Mouse (Mus musculus): ENCODE measurements at regions not wholly inside any gene's neighbourhood (a gene's known extent, or its start where the extent isn't known, plus 50 kb on each side); places are given as distances from the start of the nearest gene placed in this dataset.
A peak's percentile ranks its signal among the peaks of the same experiment; 100 is the strongest.

DNA sequence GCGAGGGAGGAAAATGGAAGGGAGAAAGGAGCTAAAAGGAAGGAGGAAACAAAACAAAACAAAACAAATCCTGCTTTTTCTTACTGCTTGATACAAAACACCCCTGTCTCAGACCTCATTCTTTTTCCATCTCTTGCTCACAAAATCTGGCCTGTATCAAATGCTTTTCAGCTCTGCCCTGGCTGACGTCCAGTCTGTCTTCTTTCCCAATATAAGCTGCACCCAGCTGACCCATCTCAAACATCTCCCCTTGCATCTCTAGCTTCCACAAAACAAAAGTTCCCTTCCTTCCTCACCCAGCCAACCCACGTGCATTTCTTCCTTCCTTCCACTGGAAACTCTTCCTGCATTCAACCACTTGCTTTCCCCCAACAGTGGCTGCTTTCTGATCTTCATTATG, 183.1 kb upstream of the Usp25 start:
- DNase-seq = no peak

DNA sequence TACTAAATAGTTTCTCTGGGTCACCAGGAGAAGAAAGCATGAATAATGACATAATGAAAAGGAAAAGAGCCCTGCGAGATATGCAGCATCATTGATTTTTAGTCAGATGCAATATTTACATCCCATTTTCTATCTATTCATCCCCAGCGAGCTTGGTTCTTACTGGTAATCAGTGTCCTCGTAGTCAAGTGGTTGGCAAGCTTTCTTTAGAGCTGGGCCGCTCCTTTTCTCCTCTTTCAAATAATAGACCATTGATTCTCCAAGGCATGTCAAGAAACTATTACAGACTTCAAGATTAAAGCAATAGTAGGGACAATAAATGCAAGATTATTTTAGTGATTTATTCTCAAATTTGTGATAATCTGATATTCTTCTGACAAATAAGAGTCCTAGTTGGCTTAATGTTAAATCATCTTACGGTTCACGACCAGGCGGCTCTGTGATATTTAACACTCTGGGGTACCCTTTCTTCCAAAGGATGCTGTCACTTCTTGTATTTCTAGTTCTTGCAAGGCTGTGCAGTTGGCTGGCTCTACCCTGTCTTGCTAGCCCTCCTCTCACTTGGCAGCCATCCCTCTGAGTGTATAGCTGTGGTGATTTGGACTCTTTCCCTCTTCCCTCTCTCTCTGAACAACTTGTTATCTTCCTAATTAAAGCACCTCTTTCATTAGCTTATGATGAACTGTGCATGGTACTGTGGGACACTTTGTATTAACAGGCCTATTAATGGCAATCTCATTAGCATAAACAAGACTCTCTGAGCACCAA, 185.6 kb upstream of the Usp25 start:
- DNase-seq = no peak

DNA sequence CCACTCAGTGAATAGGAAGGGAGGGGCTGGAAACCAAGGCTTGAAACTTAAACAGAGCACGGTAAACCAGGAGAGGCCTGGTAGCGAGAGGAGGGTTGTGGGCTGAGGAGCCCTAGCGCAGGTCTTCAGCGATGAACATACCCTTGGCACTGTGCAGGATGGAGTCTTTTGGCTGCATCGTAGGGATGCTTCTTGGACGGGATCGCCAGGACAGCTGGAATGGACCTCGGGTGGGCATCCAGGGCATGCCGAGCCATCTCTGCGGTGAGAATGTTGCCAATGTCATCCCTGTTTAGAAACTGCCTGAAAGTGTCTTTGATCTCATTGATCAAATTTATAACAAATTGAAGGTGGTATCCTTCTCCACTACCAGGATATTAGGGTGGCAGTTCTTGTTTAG, 192.2 kb upstream of the Usp25 start:
- no peak for DNase-seq

DNA sequence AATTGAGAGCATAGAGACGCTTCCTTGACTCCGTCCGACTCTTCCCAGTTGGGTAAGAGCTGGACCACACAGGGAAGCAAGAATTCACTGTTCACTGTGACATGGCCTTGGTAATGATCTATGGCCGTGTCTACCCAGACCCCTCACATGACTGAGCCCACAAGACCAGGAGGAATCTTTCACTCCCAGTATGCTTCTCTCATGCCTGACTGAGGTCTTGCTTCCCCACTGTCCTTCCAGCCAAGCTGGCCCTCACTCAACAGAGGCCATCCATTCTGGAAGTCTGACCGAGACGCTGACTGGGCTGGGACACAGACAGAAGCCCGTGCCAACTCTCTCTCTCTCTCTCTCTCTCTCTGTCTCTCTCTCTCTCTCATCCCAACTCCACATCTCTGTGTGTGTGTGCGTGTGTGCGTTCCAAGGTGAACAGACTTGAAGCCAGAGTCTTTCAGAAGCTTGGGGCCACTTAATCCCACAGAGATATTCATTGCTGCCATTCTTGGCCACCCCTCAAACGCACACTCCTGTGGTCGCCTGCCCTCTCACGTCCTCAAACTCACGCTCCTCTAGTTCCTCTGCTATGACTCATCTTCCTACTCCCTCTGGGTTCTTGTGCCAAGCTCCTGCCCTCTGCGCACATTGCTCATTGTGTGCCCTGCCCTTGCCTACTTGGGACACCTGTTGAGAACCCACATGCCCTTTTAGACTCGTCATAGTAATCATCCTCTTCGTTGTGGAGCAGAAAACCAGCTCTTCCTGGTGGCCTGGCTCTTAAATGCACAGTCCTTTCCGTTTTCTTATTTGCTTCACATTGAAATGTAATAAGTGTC, 197.2 kb upstream of the Usp25 start:
- DNase-seq = peak; percentile 12

DNA sequence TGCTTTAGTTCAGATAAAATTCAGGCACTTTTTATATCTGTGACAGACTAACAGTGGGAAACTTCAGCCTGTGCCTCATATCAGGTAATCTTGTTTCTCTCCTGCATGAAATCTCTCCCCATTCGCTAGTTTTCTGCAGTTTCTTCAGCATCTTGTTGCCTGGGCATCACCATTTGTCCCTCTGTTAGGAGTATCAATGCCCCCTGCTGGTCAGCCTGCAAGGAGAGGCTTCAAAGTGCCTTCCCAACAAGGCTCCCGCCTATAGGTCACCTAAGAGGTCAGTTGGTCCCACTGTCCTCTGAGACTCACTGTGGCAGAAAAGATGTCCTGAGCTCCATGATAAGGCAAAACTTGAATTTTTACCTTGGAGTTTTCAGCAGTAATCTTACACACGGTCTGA, 209.8 kb upstream of the Usp25 start:
- DNase-seq = peak; percentile 59

DNA sequence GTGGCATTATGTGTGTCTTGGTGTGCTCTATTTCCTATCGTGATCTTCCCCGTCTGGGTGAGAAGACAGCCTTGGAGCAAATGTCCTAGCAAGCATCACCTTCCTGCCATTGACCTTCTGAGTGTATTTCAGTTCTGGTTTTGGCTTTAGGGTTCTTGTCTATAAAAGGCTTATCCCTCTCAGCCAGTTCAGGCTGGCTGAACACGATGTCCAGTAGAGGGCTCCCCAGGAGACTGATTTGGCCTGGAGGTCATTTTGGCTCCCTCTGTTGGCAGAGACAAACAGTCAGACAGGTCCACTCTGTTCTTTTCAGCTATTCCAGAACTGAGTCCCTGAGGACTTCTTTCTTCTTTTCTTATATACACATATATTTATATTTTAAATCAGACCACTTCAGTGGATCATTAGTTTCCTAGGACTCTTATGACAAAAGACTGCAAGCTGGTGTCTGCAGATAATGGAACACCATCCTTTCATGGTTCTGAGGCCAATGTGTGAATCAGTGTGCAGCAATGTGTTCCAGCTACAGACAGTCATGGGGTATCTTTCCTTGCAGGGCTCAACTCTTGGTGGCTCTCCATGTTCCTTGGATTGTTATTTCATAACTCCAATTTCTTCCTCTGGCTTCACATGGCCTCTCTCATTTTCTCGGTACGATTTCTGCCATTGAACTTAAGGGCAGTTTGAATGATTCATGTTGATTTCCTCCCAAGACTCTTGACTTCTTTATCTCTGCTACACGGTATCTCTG, 226.9 kb upstream of the Usp25 start:
- peak; percentile 62 for DNase-seq

DNA sequence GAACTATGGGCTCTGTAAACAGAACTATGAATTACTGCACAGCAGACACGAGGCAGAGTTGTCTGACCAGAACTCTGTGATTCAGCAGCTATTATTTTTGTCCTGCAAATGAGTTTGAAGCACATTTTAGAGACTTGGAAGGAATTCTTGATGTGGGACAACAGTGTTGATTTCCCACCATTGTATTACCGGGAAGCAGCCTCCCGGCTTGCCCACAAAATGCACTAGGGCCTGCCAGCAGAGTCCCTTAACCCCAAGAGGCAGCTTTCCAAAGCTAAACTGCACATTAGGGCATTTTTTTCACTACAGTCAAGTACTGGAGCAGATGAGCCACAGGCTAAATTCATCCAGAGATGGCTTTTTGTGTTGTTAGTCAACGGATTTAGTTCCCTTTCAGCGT, 230.8 kb upstream of the Usp25 start:
- DNase-seq = no peak

DNA sequence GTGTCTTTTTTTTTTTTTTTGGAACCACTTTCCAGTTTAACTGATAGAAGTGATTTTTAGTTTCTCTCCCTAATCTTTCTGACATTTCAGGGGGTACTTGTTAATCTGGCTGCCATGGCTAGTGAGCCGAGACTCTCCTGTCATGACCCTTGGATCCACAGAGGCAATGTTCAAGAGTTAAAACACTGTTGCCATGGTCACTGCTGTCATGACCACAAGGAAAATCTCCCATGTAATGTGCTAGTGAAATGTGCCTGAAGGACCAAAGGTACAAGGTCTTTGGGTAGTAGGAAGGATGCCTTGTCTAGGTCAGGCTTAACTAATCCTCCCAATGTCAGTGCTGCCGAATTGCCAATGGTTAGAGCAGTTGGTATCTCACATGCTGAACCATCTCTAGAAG, 237.7 kb upstream of the Usp25 start:
- no peak for DNase-seq

DNA sequence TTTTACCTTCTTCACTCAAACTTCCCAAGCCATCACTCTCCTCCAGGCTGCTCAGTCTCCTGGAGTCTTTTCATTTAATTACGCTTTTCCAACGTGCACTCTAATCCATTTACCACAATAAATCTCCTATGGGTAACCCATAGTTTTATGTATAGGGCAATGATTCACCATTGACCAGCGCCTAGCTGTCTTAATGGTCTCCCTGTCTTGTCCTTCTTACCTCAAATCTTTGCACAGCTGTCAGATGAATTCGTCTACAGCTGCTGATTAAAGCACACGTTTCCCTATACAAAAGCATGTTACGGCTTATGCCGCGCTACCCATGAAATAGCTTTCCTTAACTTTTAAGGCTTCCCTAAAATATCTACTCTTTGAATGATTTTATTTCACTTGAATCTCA, 239.5 kb upstream of the Usp25 start:
- DNase-seq = no peak

DNA sequence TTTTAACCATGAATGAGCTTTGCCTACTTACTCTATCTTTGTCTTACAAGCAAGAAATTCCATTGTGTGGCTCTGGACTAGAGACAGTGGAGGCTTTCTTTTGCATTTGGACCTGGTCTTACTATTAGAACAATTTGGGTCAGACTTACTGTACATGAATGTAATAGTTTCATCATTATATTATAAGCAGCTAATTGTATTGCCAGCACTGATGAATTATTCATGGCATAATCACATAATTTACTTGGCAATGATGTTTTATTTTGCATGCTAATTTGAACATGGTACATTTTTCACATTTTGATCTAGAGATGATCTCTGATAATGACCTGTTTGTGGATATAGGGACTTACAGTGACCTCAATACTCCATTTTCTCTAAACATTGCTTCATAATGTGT, 240.0 kb upstream of the Usp25 start:
- DNase-seq = no peak

DNA sequence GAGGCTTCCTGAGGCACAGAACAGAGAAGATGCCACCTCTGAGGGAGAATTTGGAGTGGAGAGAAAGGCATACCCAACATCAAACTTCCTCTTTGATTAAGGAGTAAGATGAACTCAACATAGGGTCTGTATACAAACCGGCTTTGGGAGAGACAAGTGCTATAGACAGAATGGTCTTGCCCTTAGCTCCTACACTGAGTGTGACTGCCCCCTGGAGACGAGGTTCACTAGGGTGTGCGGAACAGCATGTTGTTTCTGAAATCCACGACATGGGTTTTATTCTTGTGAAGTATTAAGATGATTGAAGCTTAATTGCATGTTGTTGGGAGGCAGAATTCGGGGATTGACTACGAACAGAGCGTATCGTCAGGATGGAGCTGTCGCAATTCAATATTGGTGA, 244.9 kb upstream of the Usp25 start:
- peak; percentile 71 for DNase-seq

DNA sequence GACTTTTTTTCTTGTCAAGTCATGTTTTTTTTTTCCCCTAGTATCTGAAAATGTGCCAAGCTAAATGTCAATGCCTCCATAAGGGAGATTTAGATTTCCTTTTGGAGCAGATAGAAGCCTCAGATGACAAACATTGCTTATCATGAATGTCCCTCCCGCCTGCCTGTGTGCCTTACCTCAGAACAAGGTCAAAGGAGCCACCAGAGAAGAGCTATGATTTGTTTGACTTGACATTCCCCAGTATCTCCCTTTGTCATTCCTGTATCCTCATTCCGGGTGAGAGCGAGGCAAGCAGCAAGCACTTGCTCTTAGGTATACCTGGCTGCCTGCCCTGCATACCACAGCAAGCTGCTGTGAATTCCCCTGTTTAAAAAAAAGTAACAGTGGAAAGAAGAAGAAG, 246.9 kb upstream of the Usp25 start:
- DNase-seq = peak; percentile 10

DNA sequence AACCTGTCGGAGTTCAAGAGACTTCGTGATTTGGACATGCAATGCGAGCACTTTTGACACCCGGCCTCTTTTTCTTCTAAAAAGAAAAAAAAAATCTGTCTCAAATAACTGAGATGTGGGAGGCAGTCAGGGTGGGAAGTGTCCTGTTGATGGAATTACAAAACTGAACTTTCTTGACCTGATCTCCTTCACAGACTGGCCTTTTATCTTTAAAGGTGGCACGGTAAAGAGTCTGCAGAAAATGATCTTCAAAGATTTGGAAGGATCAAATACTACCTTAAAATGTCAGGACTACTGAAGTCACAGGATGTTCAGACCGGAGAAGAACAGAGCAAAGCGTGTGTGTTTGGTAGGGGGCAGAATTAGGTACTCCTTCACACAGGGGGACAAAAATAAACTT, 248.0 kb upstream of the Usp25 start:
- no peak for DNase-seq

DNA sequence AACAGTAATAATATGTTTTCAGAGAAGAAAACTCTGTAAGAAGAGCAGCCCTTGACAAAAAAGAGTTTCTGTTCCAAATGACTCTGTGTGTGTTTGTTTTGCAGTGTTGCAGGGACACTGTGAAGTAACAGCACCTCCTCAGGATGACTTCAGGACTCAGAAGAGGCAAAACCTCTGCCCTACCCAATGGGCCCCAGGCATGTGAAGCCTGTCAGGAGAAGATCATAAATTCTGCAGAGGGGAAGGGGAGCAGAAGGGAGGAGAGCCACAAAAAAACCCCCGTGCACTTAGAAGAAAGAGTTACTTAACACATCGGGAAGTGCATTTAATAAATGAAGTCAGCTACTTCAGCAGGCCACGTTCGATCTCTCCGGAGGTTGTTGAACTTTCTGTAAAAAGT, 248.5 kb upstream of the Usp25 start:
- DNase-seq = no peak

DNA sequence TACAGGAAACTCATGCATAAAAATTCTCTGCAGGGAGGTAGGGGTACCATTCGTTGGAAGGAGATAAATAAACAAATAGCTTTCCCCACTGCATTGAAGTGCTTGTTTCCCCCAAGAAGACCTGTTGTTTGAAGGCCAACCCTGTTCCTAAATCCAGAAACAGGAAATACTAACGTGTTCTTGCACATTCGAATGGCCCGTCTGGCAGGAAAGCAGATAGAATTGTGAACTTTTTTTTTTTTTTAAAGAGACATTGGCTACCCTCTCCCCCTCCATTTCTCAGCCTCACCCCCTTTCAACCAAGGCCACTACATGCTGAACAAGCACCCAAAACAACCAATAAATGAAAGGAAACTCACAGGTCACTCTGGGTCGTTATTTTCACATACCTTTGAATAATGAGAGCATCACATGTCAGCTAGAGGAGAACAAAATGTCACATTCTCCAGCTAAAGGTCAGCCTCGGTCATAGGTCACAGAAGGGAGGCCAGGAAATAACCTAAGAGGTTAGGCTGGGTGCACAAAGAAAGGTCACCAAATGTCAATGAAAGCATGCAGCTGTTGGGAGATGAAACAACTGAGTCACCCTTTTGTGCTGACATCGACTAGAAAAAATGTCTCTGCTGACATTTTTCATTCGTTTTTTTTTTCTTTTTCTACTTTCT, 250.8 kb upstream of the Usp25 start:
- peak; percentile 41 for DNase-seq

DNA sequence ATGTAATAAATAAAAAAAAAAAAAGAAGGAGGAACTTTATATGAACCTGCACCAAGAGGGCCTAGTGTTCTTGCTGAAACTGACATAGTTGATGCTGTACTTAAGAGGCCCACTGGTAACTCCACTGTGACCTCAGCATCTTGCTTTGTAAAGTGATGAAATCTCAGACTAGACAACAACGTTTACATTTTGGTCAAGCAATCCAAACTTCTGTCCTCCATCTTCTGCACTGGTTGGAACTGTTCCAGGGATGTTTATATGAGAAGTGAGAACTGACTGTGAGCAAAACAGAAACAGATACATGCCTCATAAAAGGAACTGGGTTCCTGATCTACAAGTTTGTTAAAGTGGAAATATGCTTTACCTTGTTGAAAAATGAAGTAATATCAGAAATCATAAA, 251.7 kb upstream of the Usp25 start:
- DNase-seq = no peak

DNA sequence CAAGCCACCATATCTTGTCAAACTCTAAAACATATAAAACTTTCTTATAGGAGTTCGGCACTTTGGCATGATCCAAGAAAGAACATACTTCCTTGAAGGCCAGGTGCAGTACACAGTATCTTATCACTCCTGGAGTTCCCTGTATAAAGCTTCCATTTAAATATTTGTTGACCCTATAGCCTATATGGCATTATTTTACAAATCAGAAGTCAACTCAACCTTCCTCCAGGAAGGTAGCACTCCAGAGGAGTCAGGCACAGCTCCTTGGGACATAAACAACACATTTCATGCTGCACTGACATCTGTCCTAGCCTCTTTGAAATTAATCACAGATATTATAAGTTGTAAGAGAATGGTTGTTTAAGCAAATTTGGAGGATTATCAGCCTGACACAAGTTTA, 252.5 kb upstream of the Usp25 start:
- DNase-seq = no peak

DNA sequence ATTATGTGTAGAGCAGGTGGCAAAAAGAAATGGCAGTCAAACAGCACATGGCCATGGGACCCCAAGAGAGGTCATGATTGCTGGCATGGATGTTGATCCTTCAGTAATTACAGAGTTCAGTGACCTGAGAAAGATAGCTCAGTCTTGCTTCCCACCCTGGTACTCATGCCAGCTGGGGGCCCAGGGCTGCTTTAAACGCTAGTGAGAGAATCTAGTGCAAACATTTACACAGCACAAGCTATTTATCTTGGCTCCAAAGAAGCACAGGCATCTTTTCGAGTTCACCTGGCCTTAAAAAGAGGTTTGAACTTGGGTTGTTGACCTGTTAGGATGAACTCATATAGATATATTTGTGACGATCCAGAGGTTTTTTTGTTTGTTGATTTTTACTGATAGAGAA, 258.6 kb upstream of the Usp25 start:
- DNase-seq = no peak

DNA sequence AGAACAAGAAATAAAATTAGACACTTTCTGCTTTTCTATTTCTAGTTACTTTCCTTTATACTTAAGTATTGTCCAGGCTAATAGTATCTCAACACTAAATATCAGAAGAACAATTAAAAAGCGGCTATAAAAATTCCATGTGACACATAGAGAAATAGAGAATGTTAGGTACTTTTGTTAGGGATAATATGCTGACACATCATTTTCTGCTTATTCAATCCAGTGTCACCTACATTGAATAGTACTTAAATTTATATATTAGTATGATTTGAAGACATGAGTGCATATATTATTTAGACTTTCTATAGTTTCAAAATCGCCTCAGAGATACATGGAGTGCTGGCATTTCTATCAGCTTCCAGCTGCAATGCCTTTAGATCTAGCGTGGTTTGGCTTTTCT, 267.1 kb upstream of the Usp25 start:
- DNase-seq = no peak

DNA sequence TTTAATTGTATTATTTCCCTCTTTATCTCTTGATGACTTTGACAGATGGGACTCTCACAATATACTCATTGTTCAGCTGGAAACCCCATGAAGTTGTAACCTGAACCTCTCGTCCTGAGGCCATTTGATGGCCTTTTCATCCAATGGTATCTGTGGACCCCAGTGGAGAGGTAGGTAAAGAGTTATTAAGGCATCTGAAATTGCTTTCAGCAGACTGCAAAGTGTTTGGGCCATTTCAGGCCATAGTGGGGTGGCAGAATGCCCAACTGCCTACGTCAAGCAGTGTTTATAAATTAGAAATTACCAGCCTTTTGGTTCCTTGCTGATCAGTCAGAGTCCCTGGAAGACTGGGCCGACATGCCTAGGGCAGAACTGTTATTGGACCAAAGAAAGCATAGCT, 272.4 kb upstream of the Usp25 start:
- DNase-seq = no peak

DNA sequence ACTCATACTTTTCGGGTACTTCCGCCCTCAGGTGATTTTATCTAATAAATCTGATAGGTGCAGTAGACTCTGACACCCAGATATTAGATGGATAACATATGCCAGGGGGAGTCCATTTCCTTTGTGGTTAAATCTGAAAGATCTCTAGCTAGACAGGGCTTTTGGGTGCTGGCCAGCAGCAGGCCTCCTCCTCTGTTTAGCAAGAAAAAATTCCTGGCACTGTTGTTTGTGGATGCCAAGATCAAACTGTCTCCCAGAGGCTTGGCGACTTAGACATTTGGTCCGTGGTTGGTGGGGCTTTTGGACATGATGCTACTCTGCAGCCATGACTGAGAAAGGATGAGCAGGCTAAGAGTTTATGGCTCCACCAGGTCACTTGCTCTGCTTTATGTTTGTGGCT, 287.5 kb upstream of the Usp25 start:
- no peak for DNase-seq

DNA sequence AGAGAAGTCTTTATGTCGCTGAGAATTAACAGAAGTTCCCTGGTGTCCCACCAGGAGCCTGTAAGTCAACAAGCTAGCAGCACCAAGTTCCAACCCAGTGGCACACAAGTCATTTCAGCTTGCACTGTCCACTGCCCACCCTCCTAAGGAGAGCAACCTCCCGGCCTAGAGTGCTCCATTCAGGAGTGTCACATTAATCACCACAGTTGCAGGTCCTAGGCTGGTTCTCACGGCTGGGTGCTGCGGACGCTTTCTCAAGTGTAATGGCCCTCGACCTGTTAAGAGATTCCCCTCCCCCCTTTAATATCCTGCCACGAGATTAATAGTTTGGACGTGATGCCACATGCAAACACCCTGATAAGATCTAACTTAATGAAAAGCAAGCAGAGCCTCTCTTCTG, 288.2 kb upstream of the Usp25 start:
- DNase-seq = no peak

DNA sequence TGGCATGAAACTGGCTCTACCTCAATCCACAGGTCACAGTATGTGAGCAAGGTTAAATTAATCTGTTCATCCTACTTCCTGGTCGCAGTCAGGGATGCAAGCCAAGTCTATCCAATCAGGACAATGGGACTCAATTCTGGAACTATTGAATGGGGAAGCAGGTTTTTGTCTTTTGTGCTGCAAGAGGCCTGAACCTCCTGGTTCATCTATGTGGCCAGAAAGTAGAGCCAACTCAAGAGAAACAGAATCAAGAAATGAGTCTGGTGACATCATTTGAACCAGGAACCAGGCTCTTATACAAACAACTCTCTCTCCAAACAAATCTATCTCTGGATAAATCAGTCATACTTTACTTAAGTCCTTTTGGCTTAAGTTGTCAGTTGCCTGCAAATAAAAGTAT, 294.7 kb upstream of the Usp25 start:
- no peak for DNase-seq

Measured in adrenal gland, postnatal 25 days (tissue).